In genomic region chr5:69141082-69141481, GRCm38 (mm10) we compare ENCODE assay signal across 11 mouse cellular contexts.
"Had no signal": no experiment of that assay in that cellular context is flagged by ENCODE, and none has a peak within 500 bp of the region (broad histone marks: within the 10 kb centered on the region; RNA-seq: fewer than 3 reads in every experiment).

No protein-coding gene starts in this region.

- H3K27me3 ChIP-seq: limb, embryonic 12.5 days; liver, embryonic 13.5 days; lung, embryonic 15.5 days; stomach, embryonic 15.5 days had no signal

- H3K4me3 ChIP-seq: layer of hippocampus, adult 2 months; limb, embryonic 12.5 days; liver, embryonic 13.5 days; lung, embryonic 15.5 days; stomach, embryonic 15.5 days had no signal

- ATAC-seq: liver, postnatal 0 days had no signal

- H3K36me3 ChIP-seq: limb, embryonic 12.5 days; liver, embryonic 13.5 days; lung, embryonic 15.5 days; stomach, embryonic 15.5 days had no signal

- H3K9ac ChIP-seq: limb, embryonic 12.5 days; liver, embryonic 13.5 days; liver, postnatal 0 days; lung, embryonic 15.5 days; stomach, embryonic 15.5 days had no signal

- H3K4me2 ChIP-seq: limb, embryonic 12.5 days; liver, embryonic 13.5 days; lung, embryonic 15.5 days; stomach, embryonic 15.5 days had no signal

- H3K9me3 ChIP-seq: limb, embryonic 12.5 days; liver, embryonic 13.5 days; lung, embryonic 15.5 days; stomach, embryonic 15.5 days had no signal

- DNase-seq: kidney, adult 18-20 months; kidney, postnatal 10 days; kidney, postnatal 4 days; liver; liver, embryonic 13.5 days; liver, postnatal 0 days; thymus, postnatal 36 days had no signal

- H3K27ac ChIP-seq: layer of hippocampus, adult 2 months; limb, embryonic 12.5 days; liver, embryonic 13.5 days; lung, embryonic 15.5 days; stomach, embryonic 15.5 days had no signal

- H3K4me1 ChIP-seq: limb, embryonic 12.5 days; liver, embryonic 13.5 days; lung, embryonic 15.5 days; stomach, embryonic 15.5 days had no signal
